Mouse (Mus musculus): ENCODE data around the gene Taf8.

DNA sequence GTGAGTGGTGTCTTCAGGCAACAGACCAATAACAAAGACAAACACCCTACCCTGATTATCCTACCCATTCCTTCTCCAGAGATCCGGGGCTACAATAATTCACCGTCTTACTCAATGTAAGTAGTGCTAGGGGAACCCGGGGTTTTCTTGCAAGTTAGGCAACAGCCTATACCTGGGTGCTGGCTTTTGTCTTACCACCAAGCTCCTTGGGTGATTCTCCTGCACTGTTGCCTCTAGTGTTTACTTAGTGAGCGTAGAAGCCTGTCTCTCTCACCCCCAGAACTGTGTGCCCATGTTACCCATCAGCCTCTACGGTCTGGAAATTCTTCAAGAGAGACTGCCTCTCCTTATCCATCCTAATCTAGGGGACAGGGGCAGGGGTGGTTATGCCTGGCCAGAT lies 2.1 kb upstream of the Taf8 start:
- no peak for TF ChIP-seq EP300 (IDR thresholded peaks at IDR 0.05; ENCODE audit: low read depth in 1 of 2, low read length in 2 of 2)
- TF ChIP-seq POLR2A (IDR thresholded peaks at IDR 0.05; ENCODE audit: control insufficient read depth in 1 of 2, insufficient read depth in 1 of 2, low read depth in 1 of 2, low read length in 2 of 2, poor library complexity in 1 of 2): 0 out of 4 replicates have a peak, but pooled peaks of 1 of the 2 experiments have one; percentile 42
- TF ChIP-seq KAT2A (conservative IDR thresholded peaks at IDR 0.05; ENCODE audit: low read depth, low read length): no peak
- no peak for TF ChIP-seq SMC3 (IDR thresholded peaks at IDR 0.05; ENCODE audit: low read depth, low read length)
- no peak for TF ChIP-seq CHD2 (IDR thresholded peaks at IDR 0.05; ENCODE audit: low read length)
- no peak for TF ChIP-seq RAD21 (IDR thresholded peaks at IDR 0.05; ENCODE audit: low read depth, low read length)
- no peak for TF ChIP-seq GATA1 (IDR thresholded peaks at IDR 0.05; ENCODE audit: low read depth, low read length)
- no peak for TF ChIP-seq CTCF (IDR thresholded peaks at IDR 0.05 in 2 of 3, conservative IDR thresholded peaks at IDR 0.05 in 1 of 3; ENCODE audit: control insufficient read depth in 1 of 3, insufficient read depth in 1 of 3, low read depth in 2 of 3, low read length in 3 of 3, poor library complexity in 1 of 3, severe bottlenecking in 1 of 3)
- TF ChIP-seq TAL1 (IDR thresholded peaks at IDR 0.05; ENCODE audit: low read length): no peak
